Mouse (Mus musculus) C3H10T1/2 (cell line): Measurements from ENCODE around the gene Grik2. TPM values are rescaled to one million over a fixed set of nuclear protein-coding genes. Genes with fewer than 3 reads are reported as not detected.

Experiments used
- polyA plus RNA-seq, 2 experiments: library from polyadenylated mRNA; unstranded; fragments of >200 nt; fragmentation: generic; extraction: Trizol; gene quantifications; one replicate each; pipeline ENCODE4 v1.2.1; 2012; ENCODE audit warnings: missing spikeins in 2 of 2

Grik2 gene
- polyA plus RNA-seq: not detected

DNA sequence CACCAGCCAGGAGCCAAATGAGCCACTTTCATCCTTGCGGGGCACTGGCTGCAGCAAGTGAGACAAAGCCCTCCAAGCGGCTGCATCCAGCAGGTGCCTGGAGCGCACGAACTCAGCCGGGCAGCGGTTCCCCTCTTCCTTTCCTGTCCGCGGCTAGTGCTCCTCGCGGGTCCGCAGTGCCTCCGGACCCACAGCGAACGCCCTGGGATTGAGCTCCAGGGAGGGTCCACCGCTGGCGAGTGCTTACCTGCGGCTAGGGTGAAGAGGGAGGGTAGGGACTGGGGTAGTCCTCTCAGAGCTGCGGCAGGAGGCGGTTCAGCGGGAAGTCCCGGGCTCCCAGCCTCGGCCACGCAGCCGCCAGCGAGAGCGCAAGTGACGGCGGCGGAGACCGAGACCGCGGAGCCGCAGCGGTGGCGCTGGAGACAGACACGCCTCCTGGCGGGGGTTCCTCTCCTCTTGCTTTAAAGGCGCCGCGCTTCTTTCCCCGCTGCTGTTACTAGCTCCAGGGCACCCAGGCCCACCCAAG, at the start of gene Grik2:
Gene Grik2, minus strand, starts transcription at position 386 of the 526 bp plus-strand sequence.

